Mouse (Mus musculus) liver, embryonic 14.5 days (tissue): ENCODE results near the gene Cxcr5. TPM values are rescaled to one million over a fixed set of nuclear protein-coding genes. Genes with fewer than 3 reads are reported as not detected.

Experiments used
- ATAC-seq: fragments of 200-750 bp; cut with Nextera tagmentation; 2 replicates; pipeline ENCODE4 v1.8.0; 2017; ENCODE audit warnings: moderate number of reproducible peaks, mild to moderate bottlenecking, moderate library complexity; ENCODE audit not compliant: insufficient read depth
- DNase-seq, 3 experiments: peaks; one replicate each; pipeline ENCODE4 v3.0.0-alpha.2; 2012 to 2013; ENCODE audit warnings: low read depth in 3 of 3, low spot score in 3 of 3
- H3K27ac ChIP-seq: fragments of 300-500 bp; sonication (generic); 2 replicates; pipeline ENCODE4 v1.5.1; 2014; ENCODE audit warnings: moderate library complexity, mild to moderate bottlenecking, control low read depth, inconsistent platforms
- H3K27me3 ChIP-seq: fragments of 300-500 bp; sonication (generic); 2 replicates; pipeline ENCODE4 v1.6.1; 2014; ENCODE audit warnings: mild to moderate bottlenecking, low read length, moderate library complexity; ENCODE audit not compliant: control insufficient read depth, insufficient read depth
- H3K36me3 ChIP-seq: fragments of 300-500 bp; sonication (generic); replicated peaks from 2 replicates; pipeline ENCODE4 v1.6.1; 2014; ENCODE audit warnings: low read depth; ENCODE audit not compliant: control insufficient read depth, insufficient read depth
- H3K4me1 ChIP-seq, 2 experiments: fragments of 200-500 bp in 1 of 2; fragments of 300-500 bp in 1 of 2; sonication (generic) in 1 of 2; replicated peaks; 2 replicates each; pipeline ENCODE4 v1.6.1; 2012 to 2014; ENCODE audit warnings: antibody characterized with exemption in 1 of 2, inconsistent platforms in 1 of 2, low read length in 1 of 2; ENCODE audit not compliant: control insufficient read depth in 2 of 2, insufficient read depth in 2 of 2
- H3K4me2 ChIP-seq: fragments of 300-500 bp; sonication (generic); 2 replicates; pipeline ENCODE4 v1.6.1; 2014; ENCODE audit warnings: low read depth, mild to moderate bottlenecking, control low read depth, moderate library complexity
- H3K4me3 ChIP-seq, 2 experiments: fragments of 200-500 bp in 1 of 2; fragments of 300-500 bp in 1 of 2; sonication (generic) in 1 of 2; 2 replicates each; pipeline ENCODE4 v1.5.1; 2012 to 2014; ENCODE audit warnings: low read depth in 2 of 2, low read length in 2 of 2, mild to moderate bottlenecking in 2 of 2, control low read depth in 1 of 2, inconsistent platforms in 1 of 2, moderate library complexity in 1 of 2; ENCODE audit not compliant: insufficient read depth in 1 of 2
- H3K9ac ChIP-seq: fragments of 300-500 bp; sonication (generic); replicated peaks from 2 replicates; pipeline ENCODE4 v1.6.1; 2014; ENCODE audit warnings: mild to moderate bottlenecking, control low read depth, moderate library complexity
- H3K9me3 ChIP-seq: fragments of 300-500 bp; sonication (generic); 2 replicates; pipeline ENCODE4 v1.6.1; 2016; ENCODE audit warnings: low read length, mixed read lengths; ENCODE audit not compliant: control insufficient read depth
- CTCF ChIP-seq: IDR thresholded peaks from 2 replicates; pipeline ENCODE4 v1.5.1; 2016; ENCODE audit warnings: antibody characterized with exemption, low read depth, control low read depth
- EP300 ChIP-seq: IDR thresholded peaks from 2 replicates; pipeline ENCODE4 v1.6.1; 2016; ENCODE audit warnings: antibody characterized with exemption, low read depth
- WGBS: fragments of 180-500 bp; shearing (Covaris S2); extraction: QIAGEN DNeasy Blood & Tissue Kit; methylation state at CpG from one replicate; pipeline ENCODE4 v1.1.7; 2014; ENCODE audit not compliant: insufficient replicate concordance; 5-methylcytosine and 5-hydroxymethylcytosine counted together
- polyA plus RNA-seq, 2 experiments: library from polyadenylated mRNA; depleted of rRNA in 1 of 2; stranded (reverse) in 1 of 2; unstranded in 1 of 2; fragments of >200 nt; fragmentation: Nextera tagmentation in 1 of 2; extraction: Ambion mirVana in 1 of 2; gene quantifications; 2 replicates each; pipeline versions ENCODE4 v1.2.1 to v1.2.3; 2012 to 2014

The Cxcr5 gene
- polyA plus RNA-seq, 2 experiments = 0.03 TPM; not detected in 1

GRCm38 (mm10) chr9:44562936-44563335 lies 1.3 kb upstream of the Cxcr5 start:
- Histone ChIP-seq H3K9ac (no peak overlapping the region), H3K27me3 (no peaks in the 10 kb centered on the region), H3K27ac (no peak overlapping the region), H3K36me3 (no peaks in the 10 kb centered on the region), H3K9me3 (no peaks in the 10 kb centered on the region), H3K4me1 (peaks cover 32 to 44% of the 10 kb centered on the region in 2 experiments), H3K4me2 (no peak overlapping the region), H3K4me3 (no peak overlapping the region)
- WGBS = 63% methylated on average over 12 of the region's 12 CpGs
- no peak for ATAC-seq
- TF ChIP-seq CTCF (no peak), EP300 (no peak)
- DNase-seq = no peak

GRCm38 (mm10) chr9:44552161-44552560 lies 9.5 kb downstream of the Cxcr5 start:
- 65% methylated on average over 8 of the region's 8 CpGs for WGBS
- no peak overlapping the region for H3K4me3 ChIP-seq
- no peaks in the 10 kb centered on the region for H3K9me3 ChIP-seq
- ATAC-seq (no peak), DNase-seq (no peak)
- no peaks in the 10 kb centered on the region for H3K27me3 ChIP-seq
- H3K4me1 ChIP-seq = peaks cover 0 to 2% of the 10 kb centered on the region in 2 experiments; a peak in 1 of 4 replicates
- TF ChIP-seq CTCF (no peak), EP300 (no peak)
- H3K36me3 ChIP-seq = no peaks in the 10 kb centered on the region
- no peak overlapping the region for H3K9ac ChIP-seq
- no peak overlapping the region for H3K4me2 ChIP-seq
- no peak overlapping the region for H3K27ac ChIP-seq

GRCm38 (mm10) chr9:44551138-44551537 lies 10.5 kb downstream of the Cxcr5 start:
- no peak overlapping the region for H3K9ac ChIP-seq
- no peak for DNase-seq
- no peaks in the 10 kb centered on the region for H3K36me3 ChIP-seq
- peaks cover 0 to 2% of the 10 kb centered on the region in 2 experiments; a peak in 1 of 4 replicates for H3K4me1 ChIP-seq
- WGBS = 41% methylated on average over 10 of the region's 10 CpGs
- H3K4me3 ChIP-seq = no peak overlapping the region
- no peak overlapping the region for H3K27ac ChIP-seq
- TF ChIP-seq CTCF (no peak), EP300 (no peak)
- no peak overlapping the region for H3K4me2 ChIP-seq
- H3K27me3 ChIP-seq = no peaks in the 10 kb centered on the region
- H3K9me3 ChIP-seq = no peaks in the 10 kb centered on the region
- ATAC-seq = no peak

- no peak overlapping the region for H3K4me2 ChIP-seq
- H3K4me1 ChIP-seq = peaks cover 0 to 2% of the 10 kb centered on the region in 2 experiments; a peak in 1 of 4 replicates
- no peaks in the 10 kb centered on the region for H3K9me3 ChIP-seq
- TF ChIP-seq EP300 (no peak), CTCF (no peak)
- WGBS = 81% methylated on average over 8 of the region's 8 CpGs
- H3K27ac ChIP-seq = no peak overlapping the region
- H3K9ac ChIP-seq = no peak overlapping the region
- ATAC-seq (no peak), DNase-seq (no peak)
- no peak overlapping the region for H3K4me3 ChIP-seq
- no peaks in the 10 kb centered on the region for H3K27me3 ChIP-seq
- no peaks in the 10 kb centered on the region for H3K36me3 ChIP-seq
These were observed 13.1 kb downstream of the Cxcr5 start for GRCm38 (mm10) chr9:44548412-44549152.

GRCm38 (mm10) chr9:44544986-44545385 lies 16.7 kb downstream of the Cxcr5 start:
- Histone ChIP-seq H3K9ac (no peak overlapping the region), H3K27ac (no peak overlapping the region), H3K9me3 (no peaks in the 10 kb centered on the region), H3K36me3 (no peaks in the 10 kb centered on the region), H3K4me1 (0 out of 4 replicates have a peak, but pooled peaks cover 0 to 3% of the 10 kb centered on the region in 2 experiments), H3K4me3 (no peak overlapping the region), H3K4me2 (no peak overlapping the region), H3K27me3 (no peaks in the 10 kb centered on the region)
- ATAC-seq (no peak), DNase-seq (no peak)
- WGBS = 29% methylated on average over 3 of the region's 3 CpGs
- TF ChIP-seq CTCF (no peak), EP300 (no peak)
